Mouse (Mus musculus): ENCODE results near the gene Mcm6.

- no peak for TF ChIP-seq CTCF (IDR thresholded peaks at IDR 0.05; ENCODE audit: low read depth)
- TF ChIP-seq EP300 (IDR thresholded peaks at IDR 0.05; ENCODE audit: low read depth): no peak
Measured at GRCm38 (mm10) chr1:128400926-128401325, 41.5 kb upstream of the Mcm6 start.
